Mouse (Mus musculus) stomach, postnatal 0 days (tissue): ENCODE results near the gene Cavin1. TPM values are rescaled to one million over a fixed set of nuclear protein-coding genes. Genes with fewer than 3 reads are reported as not detected.
A peak's percentile ranks its signal among the peaks of the same experiment; 100 is the strongest.

Source experiments
- ATAC-seq: fragments of 200-750 bp; cut with Nextera tagmentation; 2 replicates; pipeline ENCODE4 v1.8.0; 2017; ENCODE audit not compliant: low FRiP score, low TSS enrichment
- DNase-seq: peaks from one replicate; pipeline ENCODE4 v3.0.0-alpha.2; 2016; ENCODE audit warnings: low spot score
- H3K27ac ChIP-seq: fragments of 300-500 bp; sonication (generic); replicated peaks from 2 replicates; pipeline ENCODE4 v1.5.1; 2014; ENCODE audit warnings: mild to moderate bottlenecking, control low read depth
- H3K27me3 ChIP-seq: fragments of 300-500 bp; sonication (generic); 2 replicates; pipeline ENCODE4 v1.6.1; 2014; ENCODE audit warnings: low read length; ENCODE audit not compliant: control insufficient read depth, insufficient read depth
- H3K36me3 ChIP-seq: fragments of 300-500 bp; sonication (generic); 2 replicates; pipeline ENCODE4 v1.6.1; 2014; ENCODE audit warnings: low read length, mixed read lengths; ENCODE audit not compliant: control insufficient read depth, insufficient read depth
- H3K4me1 ChIP-seq: fragments of 300-500 bp; sonication (generic); replicated peaks from 2 replicates; pipeline ENCODE4 v1.6.1; 2014; ENCODE audit warnings: antibody characterized with exemption; ENCODE audit not compliant: control insufficient read depth, insufficient read depth
- H3K4me2 ChIP-seq: fragments of 300-500 bp; sonication (generic); replicated peaks from 2 replicates; pipeline ENCODE4 v1.6.1; 2014; ENCODE audit warnings: low read depth, mild to moderate bottlenecking, control low read depth, moderate library complexity
- H3K4me3 ChIP-seq: fragments of 300-500 bp; sonication (generic); 2 replicates; pipeline ENCODE4 v1.5.1; 2014; ENCODE audit warnings: low read depth, low read length, control low read depth
- H3K9ac ChIP-seq: fragments of 300-500 bp; sonication (generic); 2 replicates; pipeline ENCODE4 v1.6.1; 2014; ENCODE audit warnings: mild to moderate bottlenecking, low read length, control low read depth, mixed read lengths
- H3K9me3 ChIP-seq: fragments of 300-500 bp; sonication (generic); 2 replicates; pipeline ENCODE4 v1.6.1; 2016; ENCODE audit warnings: low read length; ENCODE audit not compliant: control insufficient read depth
- CTCF ChIP-seq: IDR thresholded peaks from 2 replicates; pipeline ENCODE4 v1.5.1; 2016; ENCODE audit warnings: antibody characterized with exemption, low read depth, mild to moderate bottlenecking, moderate library complexity
- EP300 ChIP-seq: optimal IDR thresholded peaks from 2 replicates; pipeline ENCODE3; 2016; ENCODE audit warnings: antibody characterized with exemption
- WGBS: fragments of 180-500 bp; shearing (Covaris S2); extraction: QIAGEN DNeasy Blood & Tissue Kit; methylation state at CpG from one replicate; pipeline ENCODE4 v1.1.7; 2014; 5-methylcytosine and 5-hydroxymethylcytosine counted together
- polyA plus RNA-seq: library from polyadenylated mRNA; unstranded; fragments of >200 nt; fragmentation: Nextera tagmentation; extraction: Ambion mirVana; gene quantifications from 2 replicates; pipeline ENCODE4 v1.2.1, GENCODE M21; 2015

The Cavin1 gene
- polyA plus RNA-seq, 1 experiment from 2014 or later: 331 TPM

GRCm38 (mm10) chr11:100983778-100984131, 13.1 kb upstream of the Cavin1 start:
- Histone ChIP-seq H3K27ac (no peak overlapping the region), H3K4me3 (no peak overlapping the region), H3K4me2 (no peak overlapping the region), H3K36me3 (no peaks in the 10 kb centered on the region), H3K9ac (no peak overlapping the region), H3K4me1 (no peaks in the 10 kb centered on the region), H3K27me3 (no peaks in the 10 kb centered on the region), H3K9me3 (no peaks in the 10 kb centered on the region)
- DNase-seq (no peak), ATAC-seq (no peak)
- TF ChIP-seq CTCF (no peak), EP300 (no peak)
- 51% methylated on average over 7 of the region's 7 CpGs for WGBS

- TF ChIP-seq CTCF: peak; percentile 93
- no peak for TF ChIP-seq EP300
- WGBS: 2% methylated on average over 20 of the region's 20 CpGs
- H3K27me3 ChIP-seq: no peaks in the 10 kb centered on the region
- peak; percentile 81 for DNase-seq
- H3K4me1 ChIP-seq: no peaks in the 10 kb centered on the region
- no peaks in the 10 kb centered on the region for H3K36me3 ChIP-seq
- H3K4me3 ChIP-seq: peak overlapping the region; percentile 46
- H3K9me3 ChIP-seq: no peaks in the 10 kb centered on the region
- no peak overlapping the region for H3K27ac ChIP-seq
- peak overlapping the region; percentile 31; the same call in 1 of the 2 replicates for H3K9ac ChIP-seq
- peak overlapping the region; percentile 71 for H3K4me2 ChIP-seq
- ATAC-seq: peak; percentile 79
Observed at GRCm38 (mm10) chr11:100983125-100983777, 12.6 kb upstream of the Cavin1 start.

GRCm38 (mm10) chr11:100982087-100982486, 11.4 kb upstream of the Cavin1 start:
- no peaks in the 10 kb centered on the region for H3K9me3 ChIP-seq
- H3K4me2 ChIP-seq: no peak overlapping the region
- ATAC-seq (no peak), DNase-seq (no peak)
- H3K4me1 ChIP-seq: no peaks in the 10 kb centered on the region
- H3K4me3 ChIP-seq: no peak overlapping the region
- WGBS: 45% methylated on average over 8 of the region's 8 CpGs
- TF ChIP-seq EP300 (no peak), CTCF (peak; percentile 44)
- no peaks in the 10 kb centered on the region for H3K27me3 ChIP-seq
- no peaks in the 10 kb centered on the region for H3K36me3 ChIP-seq
- H3K9ac ChIP-seq: no peak overlapping the region
- no peak overlapping the region for H3K27ac ChIP-seq

GRCm38 (mm10) chr11:100981236-100981635, 10.5 kb upstream of the Cavin1 start:
- H3K9ac ChIP-seq: no peak overlapping the region
- H3K4me1 ChIP-seq: no peaks in the 10 kb centered on the region
- WGBS: 75% methylated on average over 3 of the region's 3 CpGs
- H3K9me3 ChIP-seq: no peaks in the 10 kb centered on the region
- no peaks in the 10 kb centered on the region for H3K36me3 ChIP-seq
- no peak for DNase-seq
- no peak overlapping the region for H3K27ac ChIP-seq
- no peak for ATAC-seq
- no peaks in the 10 kb centered on the region for H3K27me3 ChIP-seq
- H3K4me3 ChIP-seq: no peak overlapping the region
- no peak overlapping the region for H3K4me2 ChIP-seq
- no peak for TF ChIP-seq CTCF
- TF ChIP-seq EP300: no peak

- H3K4me3 ChIP-seq: no peak overlapping the region
- WGBS: 76% methylated on average over 1 of the region's 1 CpGs
- no peaks in the 10 kb centered on the region for H3K27me3 ChIP-seq
- H3K9ac ChIP-seq: no peak overlapping the region
- H3K36me3 ChIP-seq: no peaks in the 10 kb centered on the region
- H3K4me1 ChIP-seq: no peaks in the 10 kb centered on the region
- DNase-seq (no peak), ATAC-seq (no peak)
- no peak for TF ChIP-seq EP300
- no peak for TF ChIP-seq CTCF
- H3K9me3 ChIP-seq: no peaks in the 10 kb centered on the region
- H3K4me2 ChIP-seq: no peak overlapping the region
- H3K27ac ChIP-seq: no peak overlapping the region
Observed at GRCm38 (mm10) chr11:100980438-100980837, 9.8 kb upstream of the Cavin1 start.

GRCm38 (mm10) chr11:100979887-100980286, 9.2 kb upstream of the Cavin1 start:
- WGBS: 9% methylated on average over 8 of the region's 8 CpGs
- no peak for TF ChIP-seq EP300
- no peak for TF ChIP-seq CTCF
- Histone ChIP-seq H3K4me2 (no peak overlapping the region), H3K27me3 (no peaks in the 10 kb centered on the region), H3K4me3 (no peak overlapping the region), H3K36me3 (no peaks in the 10 kb centered on the region), H3K9me3 (no peaks in the 10 kb centered on the region), H3K27ac (peak overlapping the region; percentile 61), H3K4me1 (no peaks in the 10 kb centered on the region; the same call in 1 of the 2 replicates), H3K9ac (no peak overlapping the region)
- ATAC-seq: peak; percentile 78
- DNase-seq: peak; percentile 53
